Mouse (Mus musculus) MEL (cell line): ENCODE data around the gene Sebox. TPM values are rescaled to one million over a fixed set of nuclear protein-coding genes. Genes with fewer than 3 reads are reported as not detected.

Experiments used
- DNase-seq: peaks from one replicate; pipeline ENCODE4 v3.0.0; 2011; ENCODE audit warnings: low read depth, low spot score
- H3K27ac ChIP-seq: 2 replicates; pipeline ENCODE4 v1.5.1; 2012; ENCODE audit warnings: low read depth, mild to moderate bottlenecking, control low read depth, low read length, moderate library complexity; ENCODE audit not compliant: control insufficient read depth
- H3K27me3 ChIP-seq, 2 experiments: fragments of 150-350 bp in 1 of 2; sonication (generic) in 1 of 2; 2 replicates each; pipeline ENCODE4 v1.6.1; 2012; ENCODE audit warnings: low read length in 2 of 2, mild to moderate bottlenecking in 2 of 2, improper control_type of control experiment in 1 of 2, moderate library complexity in 1 of 2; ENCODE audit not compliant: insufficient read depth in 2 of 2, control insufficient read depth in 1 of 2
- H3K36me3 ChIP-seq, 2 experiments: 2 replicates each; pipeline ENCODE4 v1.6.1; 2012 to 2014; ENCODE audit warnings: low read length in 2 of 2, improper control_type of control experiment in 1 of 2, inconsistent platforms in 1 of 2, mild to moderate bottlenecking in 1 of 2; ENCODE audit not compliant: insufficient read depth in 2 of 2, control insufficient read depth in 1 of 2
- H3K4me1 ChIP-seq, 2 experiments: fragments of 150-350 bp in 1 of 2; sonication (generic) in 1 of 2; 2 replicates each; pipeline ENCODE4 v1.6.1; 2012; ENCODE audit warnings: low read length in 2 of 2, improper control_type of control experiment in 1 of 2, mild to moderate bottlenecking in 1 of 2; ENCODE audit not compliant: insufficient read depth in 2 of 2, control insufficient read depth in 1 of 2
- H3K4me3 ChIP-seq, 2 experiments: fragments of 150-350 bp in 1 of 2; sonication (generic) in 1 of 2; 2 replicates each; pipeline ENCODE4 v1.5.1; 2012; ENCODE audit warnings: low read depth in 2 of 2, low read length in 2 of 2, mild to moderate bottlenecking in 2 of 2, moderate library complexity in 2 of 2, control low read depth in 1 of 2, improper control_type of control experiment in 1 of 2; ENCODE audit not compliant: control insufficient read depth in 1 of 2, insufficient read depth in 1 of 2
- H3K79me2 ChIP-seq: 2 replicates; pipeline ENCODE4 v1.6.1; 2012; ENCODE audit warnings: mild to moderate bottlenecking, low read length, moderate library complexity; ENCODE audit not compliant: control insufficient read depth, poor library complexity, insufficient read depth
- H3K9ac ChIP-seq: 2 replicates; pipeline ENCODE4 v1.6.1; 2012; ENCODE audit warnings: low read depth, mild to moderate bottlenecking, control low read depth, low read length, moderate library complexity; ENCODE audit not compliant: control insufficient read depth, poor library complexity, severe bottlenecking
- H3K9me3 ChIP-seq: fragments of 150-350 bp; sonication (generic); replicated peaks from 2 replicates; pipeline ENCODE4 v1.6.1; 2012; ENCODE audit warnings: mild to moderate bottlenecking, low read length, improper control_type of control experiment, moderate library complexity; ENCODE audit not compliant: insufficient read depth
- CHD1 ChIP-seq: IDR thresholded peaks from 2 replicates; pipeline ENCODE4 v1.6.1; 2012; ENCODE audit warnings: low read depth, mild to moderate bottlenecking, inconsistent platforms, low read length, improper control_type of control experiment
- CTCF ChIP-seq, 3 experiments: IDR thresholded peaks in 2 of 3; conservative IDR thresholded peaks in 1 of 3; 2 replicates each; pipeline ENCODE4 v1.5.1; 2011 to 2012; ENCODE audit warnings: low read length in 3 of 3, low read depth in 2 of 3, mild to moderate bottlenecking in 2 of 3, improper control_type of control experiment in 1 of 3, inconsistent platforms in 1 of 3, mixed read lengths in 1 of 3, moderate library complexity in 1 of 3; ENCODE audit not compliant: control insufficient read depth in 1 of 3, insufficient read depth in 1 of 3, poor library complexity in 1 of 3, severe bottlenecking in 1 of 3
- EP300 ChIP-seq, 2 experiments: IDR thresholded peaks; 2 replicates each; pipeline ENCODE4 v1.6.1; 2011; ENCODE audit warnings: improper control_type of control experiment in 2 of 2, low read length in 2 of 2, low read depth in 1 of 2, mild to moderate bottlenecking in 1 of 2
- GABPA ChIP-seq: IDR thresholded peaks from 2 replicates; pipeline ENCODE4 v1.6.1; 2012; ENCODE audit warnings: low read depth, mild to moderate bottlenecking, inconsistent platforms, low read length, improper control_type of control experiment, moderate library complexity
- GATA1 ChIP-seq: IDR thresholded peaks from 2 replicates; pipeline ENCODE4 v1.6.1; 2011; ENCODE audit warnings: low read depth, low read length, improper control_type of control experiment
- JUND ChIP-seq: IDR thresholded peaks from 2 replicates; pipeline ENCODE4 v1.6.1; 2011; ENCODE audit warnings: low read depth, mild to moderate bottlenecking, improper control_type of control experiment, low read length
- KAT2A ChIP-seq: conservative IDR thresholded peaks from 2 replicates; pipeline ENCODE4 v1.6.1; 2012; ENCODE audit warnings: low read depth, low read length, improper control_type of control experiment, inconsistent platforms
- MAFK ChIP-seq: IDR thresholded peaks from 2 replicates; pipeline ENCODE4 v1.6.1; 2011; ENCODE audit warnings: low read depth, mild to moderate bottlenecking, low read length, improper control_type of control experiment, borderline replicate concordance
- MYC ChIP-seq: IDR thresholded peaks from 2 replicates; pipeline ENCODE4 v1.6.1; 2011; ENCODE audit warnings: low read depth, mild to moderate bottlenecking, low read length, improper control_type of control experiment, moderate library complexity
- NELFE ChIP-seq: IDR thresholded peaks from 2 replicates; pipeline ENCODE4 v1.6.1; 2011; ENCODE audit warnings: low read depth, low read length, improper control_type of control experiment
- NRF1 ChIP-seq: IDR thresholded peaks from 2 replicates; pipeline ENCODE4 v1.6.1; 2014; ENCODE audit warnings: low read depth, mild to moderate bottlenecking, inconsistent platforms, low read length, improper control_type of control experiment, moderate library complexity; ENCODE audit not compliant: poor library complexity, insufficient read depth, severe bottlenecking
- POLR2A ChIP-seq, 2 experiments: IDR thresholded peaks; 2 replicates each; pipeline ENCODE4 v1.6.1; 2011 to 2012; ENCODE audit warnings: low read length in 2 of 2, mild to moderate bottlenecking in 2 of 2, control low read depth in 1 of 2, improper control_type of control experiment in 1 of 2, low read depth in 1 of 2, moderate library complexity in 1 of 2; ENCODE audit not compliant: control insufficient read depth in 1 of 2, insufficient read depth in 1 of 2, poor library complexity in 1 of 2
- RAD21 ChIP-seq: IDR thresholded peaks from 2 replicates; pipeline ENCODE4 v1.6.1; 2011; ENCODE audit warnings: mild to moderate bottlenecking, low read depth, low read length, improper control_type of control experiment
- RCOR1 ChIP-seq: IDR thresholded peaks from 2 replicates; pipeline ENCODE4 v1.6.1; 2012; ENCODE audit warnings: low read depth, mild to moderate bottlenecking, inconsistent platforms, low read length, improper control_type of control experiment
- TBP ChIP-seq: IDR thresholded peaks from 2 replicates; pipeline ENCODE4 v1.8.0; 2011; ENCODE audit warnings: low read depth, low read length, improper control_type of control experiment
- TCF12 ChIP-seq: IDR thresholded peaks from 2 replicates; pipeline ENCODE4 v1.6.1; 2014; ENCODE audit warnings: low read depth, mild to moderate bottlenecking, inconsistent platforms, low read length, improper control_type of control experiment, moderate library complexity
- UBTF ChIP-seq: IDR thresholded peaks from 2 replicates; pipeline ENCODE4 v1.6.1; 2012; ENCODE audit warnings: low read depth, mild to moderate bottlenecking, inconsistent platforms, low read length, improper control_type of control experiment, moderate library complexity, borderline replicate concordance; ENCODE audit not compliant: insufficient read depth
- USF2 ChIP-seq, 2 experiments: IDR thresholded peaks; 2 replicates each; pipeline ENCODE4 v1.6.1; 2011 to 2012; ENCODE audit warnings: improper control_type of control experiment in 2 of 2, low read length in 2 of 2, borderline replicate concordance in 1 of 2, inconsistent platforms in 1 of 2, low read depth in 1 of 2, mild to moderate bottlenecking in 1 of 2; ENCODE audit not compliant: insufficient read depth in 1 of 2
- ZC3H11A ChIP-seq: IDR thresholded peaks from 2 replicates; pipeline ENCODE4 v1.6.1; 2012; ENCODE audit warnings: low read depth, mild to moderate bottlenecking, inconsistent platforms, low read length, improper control_type of control experiment
- ZKSCAN1 ChIP-seq: IDR thresholded peaks from 2 replicates; pipeline ENCODE4 v1.6.1; 2012; ENCODE audit warnings: low read depth, mild to moderate bottlenecking, inconsistent platforms, low read length, improper control_type of control experiment, moderate library complexity
- ZMIZ1 ChIP-seq: IDR thresholded peaks from 2 replicates; pipeline ENCODE4 v1.6.1; 2012; ENCODE audit warnings: low read depth, mild to moderate bottlenecking, inconsistent platforms, low read length, improper control_type of control experiment, moderate library complexity
- polyA plus RNA-seq, 2 experiments: library from polyadenylated mRNA; stranded (reverse) in 1 of 2; unstranded in 1 of 2; fragments of >175 nt in 1 of 2; fragments of >200 nt in 1 of 2; gene quantifications; 2 replicates each; pipeline versions ENCODE4 v1.2.1 to v1.2.4; 2012; ENCODE audit warnings: low replicate concordance in 2 of 2, low read depth in 1 of 2; ENCODE audit not compliant: insufficient read length in 2 of 2, insufficient read depth in 1 of 2, missing spikeins in 1 of 2
- total RNA-seq: library from RNA; depleted of rRNA; stranded (reverse); fragments of 300-350 nt; gene quantifications from 2 replicates; pipeline ENCODE4 v1.2.3, GENCODE M21; 2012

Gene Sebox
- total and polyA plus RNA-seq, 3 experiments = 0.06 to 0.15 TPM; not detected in 1

DNA sequence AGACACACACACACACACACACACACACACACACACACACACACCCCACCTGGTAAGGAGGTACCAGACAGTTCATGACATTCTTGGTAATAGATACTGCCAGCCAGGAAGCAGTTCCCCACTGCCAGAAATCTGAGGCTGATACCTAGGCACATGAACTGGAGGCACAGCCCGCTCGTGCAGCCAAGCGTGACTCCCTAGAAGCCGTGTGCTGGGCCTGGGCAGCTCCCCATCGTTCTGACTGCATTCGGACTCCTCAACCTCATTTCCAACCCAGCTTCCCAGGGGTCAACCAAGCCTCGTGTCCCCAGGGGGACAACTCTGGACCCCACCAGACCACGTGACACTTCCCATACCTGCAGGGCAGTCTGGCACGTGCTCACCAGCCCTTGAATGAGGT, 25.5 kb downstream of the Sebox start:
- Histone ChIP-seq H3K4me1 (no peaks in the 10 kb centered on the region), H3K79me2 (no peaks in the 10 kb centered on the region), H3K36me3 (no peaks in the 10 kb centered on the region; a peak in 2 of 4 replicates), H3K9ac (no peak overlapping the region), H3K27me3 (no peaks in the 10 kb centered on the region), H3K27ac (no peak overlapping the region), H3K4me3 (no peak overlapping the region), H3K9me3 (no peaks in the 10 kb centered on the region)
- no peak for TF ChIP-seq NELFE
- TF ChIP-seq JUND = no peak
- no peak for TF ChIP-seq POLR2A (IDR thresholded peaks at IDR 0.05; ENCODE audit: control insufficient read depth in 1 of 2, insufficient read depth in 1 of 2, low read depth in 1 of 2, low read length in 2 of 2, poor library complexity in 1 of 2)
- no peak for TF ChIP-seq MYC
- no peak for TF ChIP-seq CHD1
- TF ChIP-seq ZC3H11A = no peak
- TF ChIP-seq RAD21 = no peak
- no peak for TF ChIP-seq GABPA
- TF ChIP-seq MAFK = no peak
- TF ChIP-seq USF2 (IDR thresholded peaks at IDR 0.05; ENCODE audit: borderline replicate concordance in 1 of 2, insufficient read depth in 1 of 2, low read depth in 1 of 2, low read length in 2 of 2) = no peak
- TF ChIP-seq GATA1 = no peak
- no peak for TF ChIP-seq TCF12
- DNase-seq = no peak

DNA sequence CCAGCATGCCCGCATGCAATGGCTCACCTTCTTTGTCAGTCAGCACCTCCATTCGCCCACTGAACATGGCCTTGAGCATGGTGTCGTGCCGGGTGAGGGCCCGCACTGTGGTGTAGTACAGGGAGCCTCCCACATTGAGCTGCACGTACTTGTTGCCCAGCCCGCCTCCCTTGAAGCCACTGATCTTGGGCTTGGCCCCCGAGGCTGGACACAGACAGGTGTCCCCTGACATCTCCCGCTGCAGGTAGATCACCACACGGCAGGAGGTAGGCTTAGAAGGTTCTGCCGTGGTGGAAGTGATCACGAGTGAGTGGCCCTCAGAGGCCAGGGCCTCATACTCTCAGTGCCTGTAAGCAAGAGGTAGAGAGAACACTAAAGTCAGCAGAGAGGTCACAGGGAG, 26.8 kb downstream of the Sebox start:
- peaks cover 0 to 4% of the 10 kb centered on the region in 2 experiments; a peak in 2 of 4 replicates for H3K36me3 ChIP-seq
- TF ChIP-seq CTCF (IDR thresholded peaks at IDR 0.05 in 2 of 3, conservative IDR thresholded peaks at IDR 0.05 in 1 of 3; ENCODE audit: control insufficient read depth in 1 of 3, insufficient read depth in 1 of 3, low read depth in 2 of 3, low read length in 3 of 3, poor library complexity in 1 of 3, severe bottlenecking in 1 of 3) (no peak), TBP (no peak), NELFE (no peak), UBTF (no peak), EP300 (IDR thresholded peaks at IDR 0.05; ENCODE audit: low read depth in 1 of 2, low read length in 2 of 2) (no peak), NRF1 (no peak), RCOR1 (no peak), ZMIZ1 (no peak), KAT2A (no peak), POLR2A (IDR thresholded peaks at IDR 0.05; ENCODE audit: control insufficient read depth in 1 of 2, insufficient read depth in 1 of 2, low read depth in 1 of 2, low read length in 2 of 2, poor library complexity in 1 of 2) (no peak), ZKSCAN1 (no peak)
- peaks cover 0 to 6% of the 10 kb centered on the region in 2 experiments; a peak in 3 of 4 replicates for H3K4me1 ChIP-seq
- H3K9ac ChIP-seq = no peak overlapping the region
- no peak overlapping the region for H3K27ac ChIP-seq
- no peaks in the 10 kb centered on the region for H3K27me3 ChIP-seq
- H3K9me3 ChIP-seq = no peaks in the 10 kb centered on the region
- no peak overlapping the region for H3K4me3 ChIP-seq
- DNase-seq = no peak
- H3K79me2 ChIP-seq = no peaks in the 10 kb centered on the region
